Mouse (Mus musculus): Measurements from ENCODE around the gene Dact2. TPM values are rescaled to one million over a fixed set of nuclear protein-coding genes. Genes with fewer than 3 reads are reported as not detected.

The Dact2 gene
- polyA plus RNA-seq, 1 experiment from 2014 or later: 0.86 TPM

DNA sequence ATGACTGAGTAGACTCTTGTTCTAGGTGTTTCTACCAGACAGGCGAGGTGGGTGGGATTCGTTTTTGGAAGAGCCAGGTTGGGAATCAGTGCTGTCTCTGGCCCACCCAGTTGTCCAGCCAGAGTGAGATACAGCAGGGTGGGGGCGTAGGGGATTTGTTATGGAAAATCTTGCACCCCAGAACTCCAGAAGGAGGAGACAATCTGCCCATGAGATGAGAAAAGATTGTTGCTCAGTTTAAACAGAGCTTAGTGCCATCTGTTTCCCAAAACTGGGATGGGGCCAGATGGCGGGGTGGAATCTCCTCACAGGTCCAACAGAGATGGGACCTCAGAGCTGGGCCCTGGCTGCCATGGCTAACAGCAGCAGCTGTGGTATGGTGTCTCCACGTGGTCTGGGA, 28.4 kb downstream of the Dact2 start:
- no peak for DNase-seq (ENCODE audit: low spot score)
- Histone ChIP-seq H3K9ac (ENCODE audit: low read depth, low read length) (no peak overlapping the region), H3K9me3 (ENCODE audit: control insufficient read depth, low read length) (no peaks in the 10 kb centered on the region), H3K27me3 (ENCODE audit: control insufficient read depth, insufficient read depth, low read length) (no peaks in the 10 kb centered on the region), H3K4me2 (replicated peaks; ENCODE audit: low read depth, low read length) (no peak overlapping the region), H3K27ac (ENCODE audit: low read depth, low read length) (no peak overlapping the region), H3K4me1 (replicated peaks; ENCODE audit: control insufficient read depth, insufficient read depth, low read length) (no peaks in the 10 kb centered on the region), H3K4me3 (ENCODE audit: low read depth, low read length) (no peak overlapping the region), H3K36me3 (ENCODE audit: control insufficient read depth, insufficient read depth, low read length) (no peaks in the 10 kb centered on the region)
- no peak for ATAC-seq (ENCODE audit: low FRiP score)
- WGBS: 88% methylated on average over 5 of the region's 5 CpGs

DNA sequence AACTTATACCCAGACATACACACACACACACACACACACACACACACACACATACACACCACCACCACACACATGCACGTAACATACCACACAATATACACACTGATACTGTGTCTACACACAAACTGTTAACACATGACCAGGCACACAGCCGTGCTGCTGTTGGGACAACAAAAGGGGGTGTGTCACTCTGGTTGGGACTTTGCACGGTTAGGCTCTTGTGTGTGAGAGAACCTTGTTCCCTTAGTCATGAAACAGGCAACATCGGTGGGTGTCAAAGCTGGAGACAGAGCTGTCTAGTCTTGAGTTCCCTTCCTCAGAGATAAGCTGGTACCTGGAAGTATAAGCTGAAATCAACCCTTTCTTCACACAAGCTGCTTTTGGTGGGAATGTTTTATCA, 29.1 kb downstream of the Dact2 start:
- 77% methylated on average over 4 of the region's 4 CpGs for WGBS

GRCm38 (mm10) chr17:14174401-14174800, 29.7 kb downstream of the Dact2 start:
- H3K27ac ChIP-seq (ENCODE audit: low read depth, low read length): no peak overlapping the region
- no peaks in the 10 kb centered on the region for H3K4me1 ChIP-seq (replicated peaks; ENCODE audit: control insufficient read depth, insufficient read depth, low read length)
- no peaks in the 10 kb centered on the region for H3K36me3 ChIP-seq (ENCODE audit: control insufficient read depth, insufficient read depth, low read length)
- no peaks in the 10 kb centered on the region for H3K9me3 ChIP-seq (ENCODE audit: control insufficient read depth, low read length)
- H3K4me3 ChIP-seq (ENCODE audit: low read depth, low read length): no peak overlapping the region
- ATAC-seq (ENCODE audit: low FRiP score) (no peak), DNase-seq (ENCODE audit: low spot score) (no peak)
- no peaks in the 10 kb centered on the region for H3K27me3 ChIP-seq (ENCODE audit: control insufficient read depth, insufficient read depth, low read length)
- WGBS: 83% methylated on average over 3 of the region's 3 CpGs
- H3K9ac ChIP-seq (ENCODE audit: low read depth, low read length): no peak overlapping the region
- no peak overlapping the region for H3K4me2 ChIP-seq (replicated peaks; ENCODE audit: low read depth, low read length)

More for the DNA sequence above, 29.1 kb downstream of the Dact2 start:
- Histone ChIP-seq H3K9me3 (ENCODE audit: control insufficient read depth, low read length) (no peaks in the 10 kb centered on the region), H3K9ac (ENCODE audit: low read depth, low read length) (no peak overlapping the region), H3K27ac (ENCODE audit: low read depth, low read length) (no peak overlapping the region), H3K27me3 (ENCODE audit: control insufficient read depth, insufficient read depth, low read length) (no peaks in the 10 kb centered on the region), H3K4me3 (ENCODE audit: low read depth, low read length) (no peak overlapping the region), H3K4me2 (replicated peaks; ENCODE audit: low read depth, low read length) (no peak overlapping the region), H3K4me1 (replicated peaks; ENCODE audit: control insufficient read depth, insufficient read depth, low read length) (no peaks in the 10 kb centered on the region), H3K36me3 (ENCODE audit: control insufficient read depth, insufficient read depth, low read length) (no peaks in the 10 kb centered on the region)
- ATAC-seq (ENCODE audit: low FRiP score) (no peak), DNase-seq (ENCODE audit: low spot score) (no peak)

GRCm38 (mm10) chr17:14173459-14173858, 30.6 kb downstream of the Dact2 start:
- H3K27ac ChIP-seq (ENCODE audit: low read depth, low read length): no peak overlapping the region

DNA sequence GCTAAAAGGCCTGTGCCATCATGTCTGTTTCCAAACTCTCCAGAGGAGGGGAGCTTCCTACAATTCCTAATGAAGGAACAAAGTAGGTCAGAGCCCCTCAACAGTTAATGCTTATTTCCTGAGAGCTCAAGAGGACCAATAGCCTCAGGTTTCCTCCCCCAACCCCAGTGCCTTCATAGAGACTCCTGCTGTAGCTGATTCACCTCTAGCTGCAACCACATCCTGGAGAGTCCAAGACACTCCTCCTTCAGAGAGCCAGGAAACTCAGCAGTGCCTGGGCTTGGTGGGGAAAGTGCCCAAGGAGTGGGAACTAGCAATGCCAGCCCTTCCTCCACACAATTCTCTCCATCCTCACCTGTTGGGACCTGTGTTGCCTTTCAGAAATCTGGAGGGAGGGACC, 31.4 kb downstream of the Dact2 start:
- no peaks in the 10 kb centered on the region for H3K36me3 ChIP-seq (ENCODE audit: control insufficient read depth, insufficient read depth, low read length)
- H3K27me3 ChIP-seq (ENCODE audit: control insufficient read depth, insufficient read depth, low read length): no peaks in the 10 kb centered on the region
- ATAC-seq (ENCODE audit: low FRiP score) (no peak), DNase-seq (ENCODE audit: low spot score) (no peak)
- H3K27ac ChIP-seq (ENCODE audit: low read depth, low read length): no peak overlapping the region
- no peaks in the 10 kb centered on the region for H3K4me1 ChIP-seq (replicated peaks; ENCODE audit: control insufficient read depth, insufficient read depth, low read length)
- no peak overlapping the region for H3K9ac ChIP-seq (ENCODE audit: low read depth, low read length)
- H3K9me3 ChIP-seq (ENCODE audit: control insufficient read depth, low read length): no peaks in the 10 kb centered on the region
- no peak overlapping the region for H3K4me3 ChIP-seq (ENCODE audit: low read depth, low read length)
- H3K4me2 ChIP-seq (replicated peaks; ENCODE audit: low read depth, low read length): no peak overlapping the region

More at GRCm38 (mm10) chr17:14173459-14173858, 30.6 kb downstream of the Dact2 start:
- Histone ChIP-seq H3K36me3 (ENCODE audit: control insufficient read depth, insufficient read depth, low read length) (no peaks in the 10 kb centered on the region), H3K27me3 (ENCODE audit: control insufficient read depth, insufficient read depth, low read length) (no peaks in the 10 kb centered on the region), H3K9ac (ENCODE audit: low read depth, low read length) (no peak overlapping the region), H3K9me3 (ENCODE audit: control insufficient read depth, low read length) (no peaks in the 10 kb centered on the region), H3K4me3 (ENCODE audit: low read depth, low read length) (no peak overlapping the region), H3K4me1 (replicated peaks; ENCODE audit: control insufficient read depth, insufficient read depth, low read length) (no peaks in the 10 kb centered on the region), H3K4me2 (replicated peaks; ENCODE audit: low read depth, low read length) (no peak overlapping the region)
- DNase-seq (ENCODE audit: low spot score) (no peak), ATAC-seq (ENCODE audit: low FRiP score) (no peak)
- WGBS: 31% methylated on average over 1 of the region's 1 CpGs

DNA sequence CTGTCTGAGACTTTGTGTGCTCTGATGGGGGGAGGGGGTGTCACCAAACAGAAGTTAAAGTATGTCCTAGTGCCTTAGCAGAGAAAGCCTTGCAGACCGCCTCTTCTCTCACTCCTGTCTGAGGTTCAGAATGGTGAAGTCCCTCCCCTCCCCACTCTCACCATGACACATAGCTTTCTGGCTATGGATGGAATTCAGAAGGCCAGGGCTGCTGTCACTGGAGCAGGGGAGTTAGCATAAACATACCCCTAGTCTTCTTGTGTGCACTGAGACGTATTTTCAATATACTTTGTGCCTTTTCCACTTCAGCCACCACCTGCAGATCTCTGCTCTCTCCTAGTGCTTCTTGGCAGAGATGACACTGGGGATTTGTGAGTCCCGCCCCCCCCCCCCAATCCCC, 31.9 kb downstream of the Dact2 start:
- DNase-seq (ENCODE audit: low spot score) (no peak), ATAC-seq (ENCODE audit: low FRiP score) (no peak)
- Histone ChIP-seq H3K27ac (ENCODE audit: low read depth, low read length) (no peak overlapping the region), H3K27me3 (ENCODE audit: control insufficient read depth, insufficient read depth, low read length) (no peaks in the 10 kb centered on the region), H3K4me2 (replicated peaks; ENCODE audit: low read depth, low read length) (no peak overlapping the region), H3K9me3 (ENCODE audit: control insufficient read depth, low read length) (no peaks in the 10 kb centered on the region), H3K36me3 (ENCODE audit: control insufficient read depth, insufficient read depth, low read length) (no peaks in the 10 kb centered on the region), H3K9ac (ENCODE audit: low read depth, low read length) (no peak overlapping the region), H3K4me1 (replicated peaks; ENCODE audit: control insufficient read depth, insufficient read depth, low read length) (no peaks in the 10 kb centered on the region), H3K4me3 (ENCODE audit: low read depth, low read length) (no peak overlapping the region)
- WGBS: 44% methylated on average over 3 of the region's 3 CpGs

- Histone ChIP-seq H3K4me3 (ENCODE audit: low read depth, low read length) (no peak overlapping the region), H3K9ac (ENCODE audit: low read depth, low read length) (no peak overlapping the region), H3K27ac (ENCODE audit: low read depth, low read length) (no peak overlapping the region), H3K4me1 (replicated peaks; ENCODE audit: control insufficient read depth, insufficient read depth, low read length) (0 out of 2 replicates have a peak, but pooled peaks cover 3% of the 10 kb centered on the region), H3K9me3 (ENCODE audit: control insufficient read depth, low read length) (no peaks in the 10 kb centered on the region), H3K27me3 (ENCODE audit: control insufficient read depth, insufficient read depth, low read length) (no peaks in the 10 kb centered on the region), H3K4me2 (replicated peaks; ENCODE audit: low read depth, low read length) (no peak overlapping the region), H3K36me3 (ENCODE audit: control insufficient read depth, insufficient read depth, low read length) (no peaks in the 10 kb centered on the region)
- no peak for ATAC-seq (ENCODE audit: low FRiP score)
- no peak for DNase-seq (ENCODE audit: low spot score)
- 32% methylated on average over 5 of the region's 5 CpGs for WGBS
These were observed 33.1 kb downstream of the Dact2 start for GRCm38 (mm10) chr17:14170961-14171479.

DNA sequence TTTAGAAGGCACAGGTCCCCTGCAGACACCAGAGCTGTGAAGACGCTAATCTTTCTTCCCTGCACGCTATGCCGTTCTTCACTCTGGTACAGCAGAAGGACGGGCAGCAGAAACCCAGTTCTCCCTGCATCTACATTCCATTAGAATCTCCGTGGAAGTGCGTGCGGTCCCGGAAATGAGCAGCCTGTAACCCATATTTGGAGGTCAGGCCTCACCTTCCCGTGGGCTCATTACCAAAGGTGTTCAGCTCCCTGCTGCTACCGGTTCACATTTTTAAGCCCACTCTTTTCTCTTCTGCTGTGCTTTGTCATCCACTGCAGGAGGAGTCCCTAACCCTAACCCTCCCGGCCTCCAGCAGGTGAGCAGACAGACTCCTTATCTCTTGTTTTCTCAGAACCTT, 34.7 kb downstream of the Dact2 start:
- no peak overlapping the region for H3K4me2 ChIP-seq (replicated peaks; ENCODE audit: low read depth, low read length)
- WGBS: 68% methylated on average over 11 of the region's 11 CpGs
- no peaks in the 10 kb centered on the region for H3K27me3 ChIP-seq (ENCODE audit: control insufficient read depth, insufficient read depth, low read length)
- no peak overlapping the region for H3K4me3 ChIP-seq (ENCODE audit: low read depth, low read length)
- DNase-seq (ENCODE audit: low spot score): no peak
- no peak overlapping the region for H3K27ac ChIP-seq (ENCODE audit: low read depth, low read length)
- H3K9ac ChIP-seq (ENCODE audit: low read depth, low read length): no peak overlapping the region
- H3K4me1 ChIP-seq (replicated peaks; ENCODE audit: control insufficient read depth, insufficient read depth, low read length): 0 out of 2 replicates have a peak, but pooled peaks cover 6% of the 10 kb centered on the region
- ATAC-seq (ENCODE audit: low FRiP score): no peak
- no peaks in the 10 kb centered on the region for H3K9me3 ChIP-seq (ENCODE audit: control insufficient read depth, low read length)
- no peaks in the 10 kb centered on the region for H3K36me3 ChIP-seq (ENCODE audit: control insufficient read depth, insufficient read depth, low read length)

- Histone ChIP-seq H3K4me3 (ENCODE audit: low read depth, low read length) (no peak overlapping the region), H3K27me3 (ENCODE audit: control insufficient read depth, insufficient read depth, low read length) (no peaks in the 10 kb centered on the region), H3K4me2 (replicated peaks; ENCODE audit: low read depth, low read length) (no peak overlapping the region), H3K4me1 (replicated peaks; ENCODE audit: control insufficient read depth, insufficient read depth, low read length) (0 out of 2 replicates have a peak, but pooled peaks cover 6% of the 10 kb centered on the region), H3K9ac (ENCODE audit: low read depth, low read length) (no peak overlapping the region), H3K27ac (ENCODE audit: low read depth, low read length) (no peak overlapping the region), H3K36me3 (ENCODE audit: control insufficient read depth, insufficient read depth, low read length) (no peaks in the 10 kb centered on the region), H3K9me3 (ENCODE audit: control insufficient read depth, low read length) (no peaks in the 10 kb centered on the region)
- 84% methylated on average over 5 of the region's 5 CpGs for WGBS
- ATAC-seq (ENCODE audit: low FRiP score) (no peak), DNase-seq (ENCODE audit: low spot score) (no peak)
These were observed 36.5 kb downstream of the Dact2 start for GRCm38 (mm10) chr17:14167594-14167993.
